ENCODE assay signal across 9 mouse cellular contexts in genomic region chr8:111061688-111062071, GRCm38 (mm10). TPM values are rescaled to one million over a fixed set of nuclear protein-coding genes. Genes with fewer than 3 reads are reported as not detected.
DNase-seq lines count a peak whose midpoint lies in the region; ATAC-seq and TF ChIP-seq lines count a peak whose summit lies in the region.
"Had no signal": no experiment of that assay in that cellular context is flagged by ENCODE, and none has a peak within 500 bp of the region (broad histone marks: within the 10 kb centered on the region; RNA-seq: fewer than 3 reads in every experiment).

No protein-coding gene starts in this region.

- TF ChIP-seq CTCF in MEL (IDR thresholded peaks at IDR 0.05 in 2 of 3, conservative IDR thresholded peaks at IDR 0.05 in 1 of 3; ENCODE audit: control insufficient read depth in 1 of 3, insufficient read depth in 1 of 3, low read depth in 2 of 3, low read length in 3 of 3, poor library complexity in 1 of 3, severe bottlenecking in 1 of 3), result no peak

- WGBS in heart, embryonic 12.5 days, result 2% methylated on average over 14 of the region's 14 CpGs
- WGBS in forebrain, embryonic 14.5 days, result under 1% methylated on average over 14 of the region's 14 CpGs
- WGBS in liver, embryonic 13.5 days (ENCODE audit: insufficient replicate concordance), result under 1% methylated on average over 14 of the region's 14 CpGs

- H3K36me3 ChIP-seq in heart, embryonic 12.5 days, result peaks cover 8% of the 10 kb centered on the region
- peaks cover 0 to 26% of the 10 kb centered on the region in 2 experiments; a peak in 2 of 4 replicates for H3K36me3 ChIP-seq in MEL (ENCODE audit: control insufficient read depth in 1 of 2, insufficient read depth in 2 of 2, low read length in 2 of 2)
- peaks cover 6% of the 10 kb centered on the region for H3K36me3 ChIP-seq in forebrain, embryonic 14.5 days (ENCODE audit: control insufficient read depth, insufficient read depth, low read length)
- H3K36me3 ChIP-seq in liver, embryonic 13.5 days, result no peaks in the 10 kb centered on the region; the same call in 1 of the 2 replicates

- H3K27ac ChIP-seq in heart, embryonic 12.5 days (ENCODE audit: poor library complexity, severe bottlenecking), result no peak overlapping the region
- no peak overlapping the region for H3K27ac ChIP-seq in MEL (ENCODE audit: control insufficient read depth, low read depth, low read length)
- peak overlapping the region; percentile 79 for H3K27ac ChIP-seq in forebrain, embryonic 14.5 days (ENCODE audit: low read depth, low read length)
- no peak overlapping the region for H3K27ac ChIP-seq in liver, embryonic 13.5 days

- DNase-seq in heart, postnatal 25 days (ENCODE audit: low spot score), result no peak
- no peak for DNase-seq in MEL (ENCODE audit: low read depth, low spot score)
- no peak for DNase-seq in forebrain, embryonic 14.5 days (ENCODE audit: low spot score)
- DNase-seq in liver, embryonic 13.5 days, result no peak
- DNase-seq in right cerebral cortex, adult 18-20 months, result no peak
- DNase-seq in gastrocnemius, postnatal 25 days, result no peak
- DNase-seq in frontal cortex, postnatal 10 days (ENCODE audit: low spot score in 2 of 2), result no peak

- peaks cover 36% of the 10 kb centered on the region for H3K4me1 ChIP-seq in heart, embryonic 12.5 days (replicated peaks)
- peaks cover 4 to 35% of the 10 kb centered on the region in 2 experiments for H3K4me1 ChIP-seq in MEL (ENCODE audit: control insufficient read depth in 1 of 2, insufficient read depth in 2 of 2, low read length in 2 of 2)
- peaks cover 14% of the 10 kb centered on the region for H3K4me1 ChIP-seq in forebrain, embryonic 14.5 days (ENCODE audit: control insufficient read depth, insufficient read depth, low read length)
- peaks cover 60% of the 10 kb centered on the region for H3K4me1 ChIP-seq in liver, embryonic 13.5 days (replicated peaks)

- peak overlapping the region; percentile 74 for H3K9ac ChIP-seq in heart, embryonic 12.5 days
- H3K9ac ChIP-seq in MEL (ENCODE audit: control insufficient read depth, low read depth, low read length, poor library complexity, severe bottlenecking), result peak overlapping the region; percentile 63
- H3K9ac ChIP-seq in forebrain, embryonic 14.5 days (ENCODE audit: low read length), result peak overlapping the region; percentile 70
- H3K9ac ChIP-seq in liver, embryonic 13.5 days, result peak overlapping the region; percentile 70

- no peaks in the 10 kb centered on the region for H3K9me3 ChIP-seq in heart, embryonic 12.5 days (replicated peaks)
- H3K9me3 ChIP-seq in MEL (replicated peaks; ENCODE audit: insufficient read depth, low read length), result no peaks in the 10 kb centered on the region
- H3K9me3 ChIP-seq in forebrain, embryonic 14.5 days (replicated peaks; ENCODE audit: control insufficient read depth, low read length), result no peaks in the 10 kb centered on the region
- no peaks in the 10 kb centered on the region for H3K9me3 ChIP-seq in liver, embryonic 13.5 days (replicated peaks)

- no peak for TF ChIP-seq EP300 in MEL (IDR thresholded peaks at IDR 0.05; ENCODE audit: low read depth in 1 of 2, low read length in 2 of 2)

- H3K79me2 ChIP-seq in MEL (ENCODE audit: control insufficient read depth, insufficient read depth, low read length, poor library complexity), result peaks cover 15% of the 10 kb centered on the region

- TF ChIP-seq RAD21 in MEL (IDR thresholded peaks at IDR 0.05; ENCODE audit: low read depth, low read length), result no peak

- ATAC-seq in heart, embryonic 12.5 days (ENCODE audit: insufficient number of reproducible peaks, low FRiP score), result no peak
- ATAC-seq in forebrain, embryonic 14.5 days, result peak; percentile 19
- ATAC-seq in liver, embryonic 13.5 days (ENCODE audit: low read depth), result no peak
- ATAC-seq: Patski had no signal

- intact Hi-C loops in heart, postnatal 25 days (cut with DNase I), result no loop called here

- TF ChIP-seq POLR2A in MEL (IDR thresholded peaks at IDR 0.05; ENCODE audit: control insufficient read depth in 1 of 2, insufficient read depth in 1 of 2, low read depth in 1 of 2, low read length in 2 of 2, poor library complexity in 1 of 2), result no peak

- peak overlapping the region; percentile 93 for H3K4me2 ChIP-seq in heart, embryonic 12.5 days
- H3K4me2 ChIP-seq in forebrain, embryonic 14.5 days (ENCODE audit: low read length), result peak overlapping the region; percentile 66
- peak overlapping the region; percentile 88 for H3K4me2 ChIP-seq in liver, embryonic 13.5 days

- peak overlapping the region; percentile 79 for H3K4me3 ChIP-seq in heart, embryonic 12.5 days
- H3K4me3 ChIP-seq in MEL (ENCODE audit: control insufficient read depth in 1 of 2, insufficient read depth in 1 of 2, low read depth in 2 of 2, low read length in 2 of 2), result peak overlapping the region; percentile 55 to 85
- peak overlapping the region; percentile 60 for H3K4me3 ChIP-seq in forebrain, embryonic 14.5 days (ENCODE audit: low read depth, low read length)
- H3K4me3 ChIP-seq in liver, embryonic 13.5 days (replicated peaks), result peak overlapping the region; percentile 71

- no peaks in the 10 kb centered on the region for H3K27me3 ChIP-seq in heart, embryonic 12.5 days (replicated peaks)
- H3K27me3 ChIP-seq in MEL (ENCODE audit: control insufficient read depth in 1 of 2, insufficient read depth in 2 of 2, low read length in 2 of 2), result no peaks in the 10 kb centered on the region
- no peaks in the 10 kb centered on the region for H3K27me3 ChIP-seq in forebrain, embryonic 14.5 days (replicated peaks; ENCODE audit: control insufficient read depth, insufficient read depth, low read length)
- H3K27me3 ChIP-seq in liver, embryonic 13.5 days, result no peaks in the 10 kb centered on the region; the same call in 1 of the 2 replicates

TF ChIP-seq in MEL, 35 proteins besides CTCF, POLR2A, EP300 and RAD21:
- TF ChIP-seq POLR2AphosphoS5 (IDR thresholded peaks at IDR 0.05; ENCODE audit: borderline replicate concordance, low read depth, low read length), result no peak
- no peak for TF ChIP-seq GATA1 (IDR thresholded peaks at IDR 0.05; ENCODE audit: low read depth, low read length)
- TF ChIP-seq MAZ (IDR thresholded peaks at IDR 0.05; ENCODE audit: low read depth, low read length), result 0 out of 2 replicates have a peak, but pooled peaks have one; percentile 23

RNA-seq across cellular contexts. Expression of gene Exosc6, which starts 5.5 kb away (rescaled TPM):
- 10.9 and 11.6 TPM in 2 replicates for polyA plus RNA-seq in heart, embryonic 12.5 days (2016; fragmentation: Nextera tagmentation; extraction: Ambion mirVana)
- not detected for total RNA-seq in heart, postnatal 25 days (2021)
- total RNA-seq in MEL (2012; rRNA removed), result 19.2 and 26.4 TPM in 2 replicates
- polyA plus RNA-seq in MEL (2012; ENCODE audit: insufficient read depth in 1 of 2, insufficient read length in 2 of 2, low read depth in 1 of 2, low replicate concordance in 2 of 2, missing spikeins in 1 of 2), result 1 to 10 TPM in 1 of 2 experiments, not detected in 1; 8.0 TPM
- polyA plus RNA-seq in forebrain, embryonic 14.5 days (2014; fragmentation: Nextera tagmentation; extraction: Ambion mirVana), result not detected in 2 replicates
- polyA plus RNA-seq in liver, embryonic 13.5 days (2015; fragmentation: Nextera tagmentation; extraction: Ambion mirVana), result 1.8 and 7.8 TPM in 2 replicates
- not detected for total RNA-seq in gastrocnemius, postnatal 25 days (2021)
- polyA plus RNA-seq: Patski had no signal

RNA-seq across cellular contexts. Expression of gene Aars, which starts 28.7 kb away (rescaled TPM):
- 49.3 and 52.3 TPM in 2 replicates for polyA plus RNA-seq in heart, embryonic 12.5 days (2016; fragmentation: Nextera tagmentation; extraction: Ambion mirVana)
- 10 to 100 TPM; 31.4 to 34.5 TPM for total RNA-seq in heart, postnatal 25 days (2021)
- total RNA-seq in MEL (2012; rRNA removed), result 106 and 132 TPM in 2 replicates
- 100 to 1,000 TPM in 1 of 2 experiments, 10 to 100 TPM in 1; 25.1 to 162 TPM for polyA plus RNA-seq in MEL (2012; ENCODE audit: insufficient read depth in 1 of 2, insufficient read length in 2 of 2, low read depth in 1 of 2, low replicate concordance in 2 of 2, missing spikeins in 1 of 2)
- 61.8 and 64.7 TPM in 2 replicates for polyA plus RNA-seq in forebrain, embryonic 14.5 days (2014; fragmentation: Nextera tagmentation; extraction: Ambion mirVana)
- 55.5 and 66.2 TPM in 2 replicates for polyA plus RNA-seq in liver, embryonic 13.5 days (2015; fragmentation: Nextera tagmentation; extraction: Ambion mirVana)
- total RNA-seq in gastrocnemius, postnatal 25 days (2021), result 10 to 100 TPM; 38.8 to 47.1 TPM

RNA-seq across cellular contexts. Expression of gene Ddx19b, which starts 30.1 kb away (rescaled TPM):
- polyA plus RNA-seq in heart, embryonic 12.5 days (2016; fragmentation: Nextera tagmentation; extraction: Ambion mirVana), result 5.4 and 5.7 TPM in 2 replicates
- 10 to 100 TPM; 10.7 to 11.0 TPM for total RNA-seq in heart, postnatal 25 days (2021)
- total RNA-seq in MEL (2012; rRNA removed), result 17.8 and 18.1 TPM in 2 replicates
- polyA plus RNA-seq in MEL (2012; ENCODE audit: insufficient read depth in 1 of 2, insufficient read length in 2 of 2, low read depth in 1 of 2, low replicate concordance in 2 of 2, missing spikeins in 1 of 2), result 100 to 1,000 TPM in 1 of 2 experiments, 10 to 100 TPM in 1; 18.6 to 112 TPM
- 7.0 and 7.2 TPM in 2 replicates for polyA plus RNA-seq in forebrain, embryonic 14.5 days (2014; fragmentation: Nextera tagmentation; extraction: Ambion mirVana)
- 3.4 and 4.0 TPM in 2 replicates for polyA plus RNA-seq in liver, embryonic 13.5 days (2015; fragmentation: Nextera tagmentation; extraction: Ambion mirVana)
- 10 to 100 TPM; 11.4 to 11.5 TPM for total RNA-seq in gastrocnemius, postnatal 25 days (2021)

RNA-seq across cellular contexts. Expression of gene Clec18a, which starts 30.5 kb away (rescaled TPM):
- polyA plus RNA-seq in heart, embryonic 12.5 days (2016; fragmentation: Nextera tagmentation; extraction: Ambion mirVana), result not detected in 2 replicates
- under 1 TPM; 0.75 to 0.94 TPM for total RNA-seq in heart, postnatal 25 days (2021)
- not detected in 2 replicates for total RNA-seq in MEL (2012; rRNA removed)
- polyA plus RNA-seq in MEL (2012; ENCODE audit: insufficient read depth in 1 of 2, insufficient read length in 2 of 2, low read depth in 1 of 2, low replicate concordance in 2 of 2, missing spikeins in 1 of 2), result not detected
- polyA plus RNA-seq in forebrain, embryonic 14.5 days (2014; fragmentation: Nextera tagmentation; extraction: Ambion mirVana), result 0.42 and 0.61 TPM in 2 replicates
- polyA plus RNA-seq in liver, embryonic 13.5 days (2015; fragmentation: Nextera tagmentation; extraction: Ambion mirVana), result not detected in 2 replicates
- under 1 TPM; 0.64 to 0.88 TPM for total RNA-seq in gastrocnemius, postnatal 25 days (2021)

RNA-seq across cellular contexts. Expression of gene Pdpr, which starts 32.8 kb away (rescaled TPM):
- polyA plus RNA-seq in heart, embryonic 12.5 days (2016; fragmentation: Nextera tagmentation; extraction: Ambion mirVana), result 16.2 and 18.1 TPM in 2 replicates
- 10 to 100 TPM; 92.4 to 93.0 TPM for total RNA-seq in heart, postnatal 25 days (2021)
- 13.0 and 13.5 TPM in 2 replicates for total RNA-seq in MEL (2012; rRNA removed)
- 10 to 100 TPM in 1 of 2 experiments, not detected in 1; 13.4 TPM for polyA plus RNA-seq in MEL (2012; ENCODE audit: insufficient read depth in 1 of 2, insufficient read length in 2 of 2, low read depth in 1 of 2, low replicate concordance in 2 of 2, missing spikeins in 1 of 2)
- 6.7 and 7.7 TPM in 2 replicates for polyA plus RNA-seq in forebrain, embryonic 14.5 days (2014; fragmentation: Nextera tagmentation; extraction: Ambion mirVana)
- 2.9 and 3.9 TPM in 2 replicates for polyA plus RNA-seq in liver, embryonic 13.5 days (2015; fragmentation: Nextera tagmentation; extraction: Ambion mirVana)
- total RNA-seq in gastrocnemius, postnatal 25 days (2021), result 10 to 100 TPM; 89.9 to 97.1 TPM
